Mouse (Mus musculus) forebrain, embryonic 11.5 days (tissue): ENCODE measurements around the gene Aifm2. TPM values are rescaled to one million over a fixed set of nuclear protein-coding genes. Genes with fewer than 3 reads are reported as not detected.
A peak's percentile ranks its signal among the peaks of the same experiment; 100 is the strongest.

Experiments
- ATAC-seq: fragments of 200-750 bp; cut with Nextera tagmentation; replicated peaks from 2 replicates; pipeline ENCODE4 v1.8.0; 2017; ENCODE audit warnings: moderate TSS enrichment; ENCODE audit not compliant: low FRiP score
- DNase-seq: peaks from one replicate; pipeline ENCODE4 v3.0.0-alpha.2; 2017; ENCODE audit warnings: low spot score
- H3K27ac ChIP-seq: fragments of 300-500 bp; sonication (generic); 2 replicates; pipeline ENCODE4 v1.5.1; 2014; ENCODE audit warnings: low read depth, low read length
- H3K27me3 ChIP-seq: fragments of 300-500 bp; sonication (generic); 2 replicates; pipeline ENCODE4 v1.6.1; 2014; ENCODE audit warnings: mild to moderate bottlenecking, low read length, mixed read lengths; ENCODE audit not compliant: control insufficient read depth, insufficient read depth
- H3K36me3 ChIP-seq: fragments of 300-500 bp; sonication (generic); 2 replicates; pipeline ENCODE4 v1.6.1; 2014; ENCODE audit warnings: mild to moderate bottlenecking, low read length, moderate library complexity, mixed read lengths; ENCODE audit not compliant: control insufficient read depth, insufficient read depth
- H3K4me1 ChIP-seq: fragments of 300-500 bp; sonication (generic); replicated peaks from 2 replicates; pipeline ENCODE4 v1.6.1; 2014; ENCODE audit warnings: low read length, mixed read lengths; ENCODE audit not compliant: control insufficient read depth, insufficient read depth
- H3K4me2 ChIP-seq: fragments of 300-500 bp; sonication (generic); 2 replicates; pipeline ENCODE4 v1.6.1; 2014; ENCODE audit warnings: low read depth, mild to moderate bottlenecking, low read length, moderate library complexity, mixed read lengths; ENCODE audit not compliant: severe bottlenecking
- H3K4me3 ChIP-seq: fragments of 300-500 bp; sonication (generic); 2 replicates; pipeline ENCODE4 v1.5.1; 2014; ENCODE audit warnings: low read depth, low read length
- H3K9ac ChIP-seq: fragments of 300-500 bp; sonication (generic); 2 replicates; pipeline ENCODE4 v1.6.1; 2014; ENCODE audit warnings: low read length
- H3K9me3 ChIP-seq: fragments of 300-500 bp; sonication (generic); 2 replicates; pipeline ENCODE4 v1.6.1; 2016; ENCODE audit warnings: low read length, mixed read lengths; ENCODE audit not compliant: control insufficient read depth
- WGBS: fragments of 180-500 bp; shearing (Covaris S2); extraction: QIAGEN DNeasy Blood & Tissue Kit; methylation state at CpG from one replicate; pipeline ENCODE4 v1.1.7; 2014; 5-methylcytosine and 5-hydroxymethylcytosine counted together
- polyA plus RNA-seq: library from polyadenylated mRNA; unstranded; fragments of >200 nt; fragmentation: Nextera tagmentation; extraction: Ambion mirVana; gene quantifications from 2 replicates; pipeline ENCODE4 v1.2.1, GENCODE M21; 2014

Gene Aifm2
- polyA plus RNA-seq, 1 experiment from 2014 or later: 5.9 TPM

DNA sequence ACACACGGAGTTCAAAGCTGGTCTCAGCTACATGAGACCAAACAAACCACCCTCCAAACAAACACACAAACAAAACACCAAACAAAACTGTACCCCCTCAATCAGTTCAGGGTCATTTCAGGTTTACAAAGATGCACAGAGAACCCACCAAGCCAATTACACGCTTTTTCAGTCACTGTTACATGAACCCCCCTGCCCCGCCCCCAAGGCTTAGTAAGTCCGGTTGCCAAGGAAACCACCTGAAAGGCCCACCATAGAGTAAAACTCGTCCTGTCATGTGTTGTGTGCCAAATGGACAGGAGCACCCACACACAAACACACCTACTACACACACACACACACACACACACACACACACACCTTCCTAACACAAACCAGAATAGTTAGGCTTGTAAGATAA is 50.5 kb downstream of the Aifm2 start:
- no peak overlapping the region for H3K27ac ChIP-seq
- ATAC-seq (peak; percentile 64; the same call in 1 of the 2 replicates), DNase-seq (peak; percentile 62)
- 25% methylated on average over 5 of the region's 5 CpGs for WGBS
- peaks cover 8% of the 10 kb centered on the region; the same call in 1 of the 2 replicates for H3K4me1 ChIP-seq
- no peak overlapping the region for H3K4me2 ChIP-seq
- no peaks in the 10 kb centered on the region for H3K27me3 ChIP-seq
- H3K9me3 ChIP-seq: no peaks in the 10 kb centered on the region
- no peaks in the 10 kb centered on the region; the same call in 1 of the 2 replicates for H3K36me3 ChIP-seq
- H3K9ac ChIP-seq: no peak overlapping the region
- no peak overlapping the region for H3K4me3 ChIP-seq

DNA sequence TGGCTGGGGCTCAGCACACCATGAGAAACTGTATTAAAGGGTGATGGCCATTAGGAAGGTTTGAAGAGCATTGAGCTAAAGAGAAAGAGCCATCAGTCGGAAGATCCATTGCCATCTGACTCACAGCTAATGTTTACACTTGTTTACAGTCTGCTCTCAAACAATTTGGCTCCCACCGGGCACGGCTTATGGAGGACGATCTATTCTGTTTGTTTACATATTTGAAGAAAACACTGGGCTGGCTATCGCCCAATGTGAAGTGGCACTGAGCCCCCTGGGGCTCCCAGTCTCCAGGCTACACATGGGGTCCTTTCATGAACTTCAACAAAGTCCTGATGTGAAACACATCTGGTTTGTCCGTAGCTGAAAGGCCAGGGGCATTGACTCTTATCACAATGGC is 51.7 kb downstream of the Aifm2 start:
- Histone ChIP-seq H3K36me3 (no peaks in the 10 kb centered on the region; the same call in 1 of the 2 replicates), H3K9ac (no peak overlapping the region), H3K27me3 (no peaks in the 10 kb centered on the region), H3K4me2 (no peak overlapping the region), H3K27ac (no peak overlapping the region), H3K4me1 (peaks cover 8% of the 10 kb centered on the region; the same call in 1 of the 2 replicates), H3K4me3 (no peak overlapping the region), H3K9me3 (no peaks in the 10 kb centered on the region)
- no peak for ATAC-seq
- no peak for DNase-seq
- WGBS: 70% methylated on average over 6 of the region's 6 CpGs

DNA sequence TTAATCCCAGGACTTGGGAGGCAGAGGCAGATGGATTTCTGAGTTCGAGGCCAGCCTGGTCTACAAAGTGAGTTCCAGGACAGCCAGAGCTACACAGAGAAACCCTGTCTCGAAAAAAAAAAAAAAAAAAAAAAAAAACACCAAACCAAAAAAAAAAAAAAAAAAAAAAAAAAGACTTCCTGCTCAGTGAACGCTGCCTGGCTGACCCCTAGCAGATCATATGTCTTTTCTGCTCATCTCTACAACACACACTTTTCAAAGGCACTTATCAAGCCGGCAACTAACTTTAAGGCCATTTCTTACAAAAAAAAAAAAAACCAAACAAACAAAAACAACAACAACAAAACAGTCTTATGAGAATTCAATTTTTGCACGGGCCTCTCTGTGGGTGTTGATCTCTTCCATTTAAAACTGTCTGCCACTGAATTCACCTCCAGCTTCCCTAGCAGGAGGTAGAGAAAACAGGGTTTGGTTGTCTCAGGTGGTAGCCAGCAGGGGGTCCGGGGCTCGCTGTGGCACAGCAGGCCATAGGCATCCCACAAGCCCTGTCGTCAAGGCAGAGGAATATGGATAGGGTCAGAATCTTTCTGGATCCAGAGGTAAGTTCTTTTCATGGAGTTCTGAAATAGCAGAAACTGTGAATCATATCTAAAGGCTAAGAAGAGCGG is 66.5 kb downstream of the Aifm2 start:
- H3K4me2 ChIP-seq: peak overlapping the region; percentile 57
- DNase-seq (no peak), ATAC-seq (no peak)
- no peak overlapping the region for H3K27ac ChIP-seq
- peaks cover 8% of the 10 kb centered on the region; the same call in 1 of the 2 replicates for H3K4me1 ChIP-seq
- 23% methylated on average over 8 of the region's 9 CpGs for WGBS
- H3K36me3 ChIP-seq: no peaks in the 10 kb centered on the region
- H3K27me3 ChIP-seq: no peaks in the 10 kb centered on the region
- H3K9me3 ChIP-seq: no peaks in the 10 kb centered on the region
- H3K9ac ChIP-seq: peak overlapping the region; percentile 100; the same call in 1 of the 2 replicates
- peak overlapping the region; percentile 94; the same call in 1 of the 2 replicates for H3K4me3 ChIP-seq

- peak; percentile 90 for DNase-seq
- peak overlapping the region; percentile 98 for H3K27ac ChIP-seq
- H3K4me3 ChIP-seq: peak overlapping the region; percentile 94
- no peaks in the 10 kb centered on the region for H3K9me3 ChIP-seq
- peaks cover 8% of the 10 kb centered on the region; the same call in 1 of the 2 replicates for H3K4me1 ChIP-seq
- ATAC-seq: peak; percentile 71
- under 1% methylated on average over 69 of the region's 74 CpGs for WGBS
- peak overlapping the region; percentile 100 for H3K9ac ChIP-seq
- H3K4me2 ChIP-seq: peak overlapping the region; percentile 57
- H3K27me3 ChIP-seq: no peaks in the 10 kb centered on the region
- H3K36me3 ChIP-seq: no peaks in the 10 kb centered on the region
Measured at GRCm38 (mm10) chr10:61782799-61783611, 67.9 kb downstream of the Aifm2 start.

DNA sequence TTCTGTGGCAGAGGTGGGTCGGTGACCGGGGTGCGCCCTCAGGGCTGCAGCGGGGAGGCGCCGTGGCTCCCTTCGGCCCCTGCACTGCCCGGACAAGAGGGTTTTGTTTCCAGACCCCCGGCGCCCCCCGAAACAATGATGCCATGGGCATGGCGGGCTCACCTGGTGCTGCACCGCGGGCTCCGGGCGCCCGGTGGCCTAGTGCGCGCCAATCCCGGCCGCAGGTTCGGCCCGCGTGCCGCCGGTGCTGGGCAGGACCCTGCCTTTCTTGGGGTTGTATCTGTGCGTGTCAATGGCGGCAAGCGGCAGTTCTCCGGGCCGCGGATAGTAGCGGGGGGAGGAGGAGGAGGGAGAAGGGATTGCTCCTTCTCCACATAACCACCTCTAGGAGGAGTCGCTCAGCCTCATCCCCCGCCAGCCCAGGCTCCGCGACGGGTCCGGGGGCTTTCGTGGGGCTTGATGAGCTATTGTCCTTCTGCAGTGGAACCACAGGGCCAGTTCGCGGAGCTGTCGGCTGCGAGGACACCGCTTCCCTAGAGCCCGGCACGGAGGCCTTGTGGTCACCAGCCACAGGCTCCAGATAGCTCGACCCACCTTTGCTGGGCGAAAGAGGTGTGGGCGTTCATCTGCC is 68.7 kb downstream of the Aifm2 start, which contains the start of gene H2afy2:
H2afy2 (minus strand) TSS at position 527 of the 631 bp plus-strand sequence.
- ATAC-seq: peak; percentile 85
- under 1% methylated on average over 50 of the region's 50 CpGs for WGBS

GRCm38 (mm10) chr10:61784414-61784813 is 69.4 kb downstream of the Aifm2 start:
- DNase-seq (no peak), ATAC-seq (no peak)
- H3K4me3 ChIP-seq: peak overlapping the region; percentile 94
- H3K9me3 ChIP-seq: no peaks in the 10 kb centered on the region
- 11% methylated on average over 10 of the region's 10 CpGs for WGBS
- H3K4me1 ChIP-seq: peaks cover 8% of the 10 kb centered on the region; the same call in 1 of the 2 replicates
- no peaks in the 10 kb centered on the region for H3K36me3 ChIP-seq
- peak overlapping the region; percentile 100 for H3K9ac ChIP-seq
- H3K27me3 ChIP-seq: no peaks in the 10 kb centered on the region
- peak overlapping the region; percentile 57 for H3K4me2 ChIP-seq
- peak overlapping the region; percentile 98; the same call in 1 of the 2 replicates for H3K27ac ChIP-seq

More for the DNA sequence above, 68.7 kb downstream of the Aifm2 start, which contains the start of gene H2afy2:
- peak; percentile 94 for DNase-seq
- Histone ChIP-seq H3K4me1 (peaks cover 8% of the 10 kb centered on the region; the same call in 1 of the 2 replicates), H3K4me2 (peak within 1 kb of the TSS; percentile 57), H3K4me3 (peak within 1 kb of the TSS; percentile 94), H3K27ac (peak within 1 kb of the TSS; percentile 98), H3K27me3 (no peaks in the 10 kb centered on the region), H3K36me3 (no peaks in the 10 kb centered on the region), H3K9ac (peak within 1 kb of the TSS; percentile 100), H3K9me3 (no peaks in the 10 kb centered on the region)

DNA sequence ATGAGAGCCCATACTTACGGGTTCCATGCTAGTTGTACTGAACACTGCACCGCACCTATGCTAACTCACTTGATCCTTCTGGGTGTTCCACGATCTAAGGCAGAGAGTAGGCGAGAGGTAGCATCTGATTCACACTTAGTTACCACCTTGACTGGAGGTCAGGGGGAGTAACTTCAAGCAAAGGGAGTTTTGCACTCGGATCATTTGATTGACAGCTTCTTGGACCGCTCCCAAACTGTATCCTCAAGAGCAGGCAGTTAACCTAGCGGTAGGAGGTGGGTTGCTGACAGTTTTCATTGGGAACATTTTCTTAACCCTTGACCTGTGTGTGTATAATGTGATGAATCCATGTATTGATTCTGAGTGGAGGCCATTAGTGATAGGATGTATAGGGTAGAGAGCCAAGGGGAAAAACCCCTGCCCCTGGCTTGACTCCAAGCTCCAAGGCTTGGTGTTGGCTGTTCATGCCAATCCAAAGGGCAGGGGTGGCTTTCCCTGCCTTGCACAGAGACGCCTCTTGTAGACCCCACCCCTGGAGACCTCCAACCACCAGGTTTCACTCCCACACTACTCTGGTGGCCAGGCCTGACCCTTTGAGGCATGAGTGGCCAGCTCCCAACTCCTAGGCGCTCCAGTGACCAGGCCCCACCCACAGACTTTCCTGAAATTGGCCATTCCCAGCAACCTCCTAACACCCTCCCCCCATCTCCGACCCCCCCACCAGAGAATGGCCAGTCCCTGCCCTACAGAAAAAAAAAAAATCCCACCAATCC is 72.7 kb downstream of the Aifm2 start:
- WGBS: 84% methylated on average over 10 of the region's 10 CpGs
- Histone ChIP-seq H3K27me3 (no peaks in the 10 kb centered on the region), H3K4me2 (no peak overlapping the region), H3K27ac (no peak overlapping the region), H3K36me3 (no peaks in the 10 kb centered on the region), H3K4me1 (peaks cover 3% of the 10 kb centered on the region; the same call in 1 of the 2 replicates), H3K9ac (no peak overlapping the region), H3K4me3 (no peak overlapping the region), H3K9me3 (no peaks in the 10 kb centered on the region)
- no peak for DNase-seq
- no peak for ATAC-seq
